Mouse (Mus musculus) forebrain, embryonic 14.5 days (tissue): ENCODE measurements around the gene Adcyap1r1. TPM values are rescaled to one million over a fixed set of nuclear protein-coding genes. Genes with fewer than 3 reads are reported as not detected.
A peak's percentile ranks its signal among the peaks of the same experiment; 100 is the strongest.

Source experiments
- ATAC-seq: fragments of 200-750 bp; cut with Nextera tagmentation; 2 replicates; pipeline ENCODE4 v1.8.0; 2017; ENCODE audit warnings: mild to moderate bottlenecking, moderate library complexity
- DNase-seq: peaks from one replicate; pipeline ENCODE4 v3.0.0-alpha.2; 2015; ENCODE audit warnings: low spot score
- H3K27ac ChIP-seq: fragments of 300-500 bp; sonication (generic); 2 replicates; pipeline ENCODE4 v1.5.1; 2014; ENCODE audit warnings: low read depth, mild to moderate bottlenecking, control low read depth, low read length, moderate library complexity
- H3K27me3 ChIP-seq: fragments of 300-500 bp; sonication (generic); replicated peaks from 2 replicates; pipeline ENCODE4 v1.6.1; 2014; ENCODE audit warnings: low read length, control low read depth, mixed read lengths; ENCODE audit not compliant: control insufficient read depth, insufficient read depth
- H3K36me3 ChIP-seq: fragments of 300-500 bp; sonication (generic); 2 replicates; pipeline ENCODE4 v1.6.1; 2014; ENCODE audit warnings: low read length, control low read depth; ENCODE audit not compliant: control insufficient read depth, insufficient read depth
- H3K4me1 ChIP-seq: fragments of 300-500 bp; sonication (generic); 2 replicates; pipeline ENCODE4 v1.6.1; 2014; ENCODE audit warnings: antibody characterized with exemption, low read length, control low read depth; ENCODE audit not compliant: control insufficient read depth, insufficient read depth
- H3K4me2 ChIP-seq: fragments of 300-500 bp; sonication (generic); 2 replicates; pipeline ENCODE4 v1.6.1; 2014; ENCODE audit warnings: mild to moderate bottlenecking, control low read depth, low read length
- H3K4me3 ChIP-seq: fragments of 300-500 bp; sonication (generic); 2 replicates; pipeline ENCODE4 v1.5.1; 2014; ENCODE audit warnings: low read depth, low read length, control low read depth
- H3K9ac ChIP-seq: fragments of 300-500 bp; sonication (generic); 2 replicates; pipeline ENCODE4 v1.6.1; 2014; ENCODE audit warnings: mild to moderate bottlenecking, low read length, control low read depth, moderate library complexity
- H3K9me3 ChIP-seq: fragments of 300-500 bp; sonication (generic); replicated peaks from 2 replicates; pipeline ENCODE4 v1.6.1; 2016; ENCODE audit warnings: low read length, control low read depth, mixed read lengths; ENCODE audit not compliant: control insufficient read depth
- WGBS: fragments of 180-500 bp; shearing (Covaris S2); extraction: QIAGEN DNeasy Blood & Tissue Kit; methylation state at CpG from one replicate; pipeline ENCODE4 v1.1.7; 2014; 5-methylcytosine and 5-hydroxymethylcytosine counted together
- polyA plus RNA-seq: library from polyadenylated mRNA; unstranded; fragments of >200 nt; fragmentation: Nextera tagmentation; extraction: Ambion mirVana; gene quantifications from 2 replicates; pipeline ENCODE4 v1.2.1, GENCODE M21; 2014

Gene Adcyap1r1
- 25.8 and 30.7 TPM in 2 replicates for polyA plus RNA-seq

DNA sequence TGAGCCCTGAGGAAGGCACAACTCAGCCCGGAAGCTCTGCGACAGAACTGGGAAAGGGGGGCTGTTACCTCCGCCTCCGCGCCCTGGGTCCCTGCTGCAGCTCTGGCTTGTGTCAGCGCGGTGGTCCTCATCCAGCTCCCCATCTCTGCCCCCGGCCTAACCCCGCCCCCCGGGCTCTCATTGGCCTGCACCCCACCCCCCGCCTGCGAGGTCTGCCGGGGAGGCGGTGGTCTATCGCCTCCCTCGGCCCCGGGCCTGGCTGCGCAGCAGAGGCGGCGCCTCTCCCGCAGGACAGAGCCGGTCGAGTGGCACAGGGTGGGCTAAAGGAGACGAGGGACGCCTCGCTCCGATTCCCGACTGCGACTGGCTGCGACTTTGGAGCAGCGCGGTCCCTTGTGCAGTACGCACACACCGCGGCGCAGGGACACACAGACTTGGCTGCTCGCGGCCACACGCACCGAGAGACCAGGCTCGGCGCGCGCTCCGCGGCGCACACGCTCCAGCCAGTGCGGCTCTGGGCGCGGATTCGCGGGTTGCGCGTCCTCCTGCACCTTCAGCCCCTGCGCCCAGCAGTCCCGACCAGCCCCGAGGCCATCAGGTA, at the start of gene Adcyap1r1:
Gene Adcyap1r1 (plus strand): TSS at position 208 of the 601 bp plus-strand sequence.
- DNase-seq (peak; percentile 86), ATAC-seq (peak; percentile 91)
- H3K9ac ChIP-seq, result peak within 1 kb of the TSS; percentile 90
- peak within 1 kb of the TSS; percentile 74 for H3K4me3 ChIP-seq
- H3K4me2 ChIP-seq, result peak within 1 kb of the TSS; percentile 96
- 1% methylated on average over 55 of the region's 58 CpGs for WGBS
- no peaks in the 10 kb centered on the region for H3K36me3 ChIP-seq
- no peaks in the 10 kb centered on the region for H3K9me3 ChIP-seq
- peaks cover 33% of the 10 kb centered on the region for H3K4me1 ChIP-seq
- H3K27me3 ChIP-seq, result no peaks in the 10 kb centered on the region
- H3K27ac ChIP-seq, result peak within 1 kb of the TSS; percentile 84

DNA sequence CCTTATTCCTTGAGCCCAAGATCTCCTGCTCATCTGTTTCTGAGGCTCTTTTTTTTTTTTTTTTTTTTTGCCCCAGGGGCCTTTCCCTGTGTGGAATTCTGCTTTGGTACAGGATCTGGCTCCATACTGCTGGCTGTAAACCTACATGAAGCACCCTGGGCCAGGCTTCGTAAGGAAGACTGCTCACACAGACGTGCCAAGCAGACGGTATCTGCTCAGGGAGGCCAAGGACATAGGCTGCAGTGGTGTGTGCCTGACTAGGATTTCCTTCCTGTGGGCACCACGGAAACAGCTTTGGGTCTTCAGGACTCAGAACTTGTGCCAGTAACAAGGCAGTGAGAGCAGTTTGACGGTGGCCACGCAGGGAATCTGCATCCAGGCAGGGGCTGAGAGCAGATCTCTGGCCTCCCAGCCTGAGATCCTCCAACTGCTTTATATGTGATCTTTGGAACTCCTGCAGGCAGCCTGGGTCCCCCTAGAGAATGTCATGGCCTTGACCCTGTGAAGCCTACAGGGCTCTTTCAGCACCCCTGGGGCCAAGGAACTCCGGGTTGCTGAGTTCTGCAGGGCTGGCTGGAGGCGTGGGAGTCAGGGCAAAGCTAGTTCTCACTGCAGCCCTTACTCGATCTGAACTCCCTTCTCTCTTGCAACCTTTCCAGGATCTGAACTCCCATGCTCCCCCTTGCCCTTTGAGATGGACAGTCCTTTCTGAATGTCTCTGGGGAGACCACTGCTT, 49.6 kb upstream of the Adcyap1r1 start:
- DNase-seq (no peak), ATAC-seq (no peak)
- Histone ChIP-seq H3K9me3 (no peaks in the 10 kb centered on the region), H3K27ac (no peak overlapping the region), H3K4me3 (no peak overlapping the region), H3K36me3 (no peaks in the 10 kb centered on the region), H3K9ac (no peak overlapping the region), H3K4me1 (peaks cover 34% of the 10 kb centered on the region), H3K4me2 (no peak overlapping the region), H3K27me3 (no peaks in the 10 kb centered on the region)
- 77% methylated on average over 9 of the region's 9 CpGs for WGBS

DNA sequence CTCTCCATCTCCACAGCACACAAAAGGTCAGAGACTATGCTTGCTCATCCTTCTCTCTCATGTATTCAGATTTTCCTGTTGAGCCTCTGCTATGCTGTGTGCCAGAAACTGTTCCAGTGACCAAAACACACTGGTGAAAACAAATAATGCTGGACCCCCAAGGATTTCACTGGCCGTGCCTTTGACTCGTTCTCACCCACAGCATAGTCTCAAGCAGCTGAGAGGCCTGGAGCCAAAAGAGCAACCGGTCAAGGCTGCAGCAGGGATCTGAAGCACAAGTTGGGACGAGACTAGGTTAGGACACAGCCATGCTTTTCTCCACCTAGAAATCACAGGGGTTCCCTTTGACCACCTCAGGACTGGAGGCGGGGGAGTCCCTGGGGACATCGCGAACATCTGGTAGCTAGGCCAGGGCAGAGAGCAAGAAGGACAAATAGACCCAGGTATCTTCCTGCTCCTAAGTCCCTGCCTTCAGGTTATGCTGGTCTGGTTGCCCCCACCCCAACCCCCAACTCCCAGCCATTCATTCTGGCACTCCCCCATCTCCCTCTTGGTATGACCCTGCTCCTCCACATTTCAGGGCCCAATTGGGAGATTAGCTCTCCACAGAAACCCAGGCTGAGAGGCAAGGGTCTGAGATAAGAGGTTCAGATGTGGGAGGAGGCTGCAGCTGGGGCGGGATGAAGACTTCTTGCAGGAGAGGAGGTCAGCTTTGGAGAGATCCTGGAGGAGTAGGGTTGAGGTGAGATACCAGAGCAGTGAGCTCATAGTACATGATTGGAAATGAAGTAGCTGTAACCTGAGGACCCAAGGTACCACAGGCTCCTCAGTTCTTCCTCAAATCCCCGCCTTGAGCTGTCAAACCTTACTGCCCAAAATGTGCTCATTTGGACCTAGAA, 48.1 kb upstream of the Adcyap1r1 start:
- DNase-seq (no peak), ATAC-seq (no peak)
- no peak overlapping the region for H3K9ac ChIP-seq
- no peak overlapping the region for H3K4me3 ChIP-seq
- no peak overlapping the region; the same call in 1 of the 2 replicates for H3K27ac ChIP-seq
- WGBS, result 81% methylated on average over 9 of the region's 9 CpGs
- no peaks in the 10 kb centered on the region for H3K27me3 ChIP-seq
- peaks cover 27% of the 10 kb centered on the region for H3K4me1 ChIP-seq
- H3K4me2 ChIP-seq, result no peak overlapping the region
- no peaks in the 10 kb centered on the region for H3K9me3 ChIP-seq
- no peaks in the 10 kb centered on the region for H3K36me3 ChIP-seq

- WGBS, result 85% methylated on average over 5 of the region's 5 CpGs
- Histone ChIP-seq H3K9ac (no peak overlapping the region), H3K4me1 (peaks cover 20% of the 10 kb centered on the region), H3K4me2 (no peak overlapping the region), H3K27me3 (no peaks in the 10 kb centered on the region), H3K4me3 (no peak overlapping the region), H3K36me3 (no peaks in the 10 kb centered on the region), H3K9me3 (no peaks in the 10 kb centered on the region), H3K27ac (no peak overlapping the region)
- DNase-seq, result no peak
- no peak for ATAC-seq
Measured at GRCm38 (mm10) chr6:55404421-55404990, 47.3 kb upstream of the Adcyap1r1 start.

DNA sequence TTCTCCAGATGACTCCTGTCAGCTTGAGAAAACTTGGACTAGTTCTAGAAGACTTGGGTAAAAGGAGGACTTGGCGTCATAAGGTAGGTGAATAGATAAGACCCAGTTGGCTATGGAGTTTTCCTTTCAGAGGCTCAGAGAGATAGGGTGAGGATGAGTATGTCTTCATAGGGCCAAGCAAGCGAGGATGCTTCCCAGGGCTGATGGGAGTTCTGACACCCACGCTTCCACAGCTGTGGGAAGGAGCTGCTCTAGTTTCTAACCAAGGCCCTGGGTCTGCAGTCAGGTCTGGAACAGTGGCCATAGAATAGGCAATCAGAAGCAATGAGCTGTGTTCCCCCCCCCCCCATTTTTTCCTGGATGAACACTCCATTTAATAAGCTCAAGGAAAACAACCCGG, 44.4 kb upstream of the Adcyap1r1 start:
- no peaks in the 10 kb centered on the region for H3K9me3 ChIP-seq
- no peaks in the 10 kb centered on the region for H3K27me3 ChIP-seq
- H3K4me2 ChIP-seq, result no peak overlapping the region
- ATAC-seq (no peak), DNase-seq (no peak)
- 84% methylated on average over 4 of the region's 4 CpGs for WGBS
- H3K36me3 ChIP-seq, result no peaks in the 10 kb centered on the region
- H3K9ac ChIP-seq, result no peak overlapping the region
- H3K4me3 ChIP-seq, result no peak overlapping the region
- peaks cover 9% of the 10 kb centered on the region for H3K4me1 ChIP-seq
- H3K27ac ChIP-seq, result no peak overlapping the region

DNA sequence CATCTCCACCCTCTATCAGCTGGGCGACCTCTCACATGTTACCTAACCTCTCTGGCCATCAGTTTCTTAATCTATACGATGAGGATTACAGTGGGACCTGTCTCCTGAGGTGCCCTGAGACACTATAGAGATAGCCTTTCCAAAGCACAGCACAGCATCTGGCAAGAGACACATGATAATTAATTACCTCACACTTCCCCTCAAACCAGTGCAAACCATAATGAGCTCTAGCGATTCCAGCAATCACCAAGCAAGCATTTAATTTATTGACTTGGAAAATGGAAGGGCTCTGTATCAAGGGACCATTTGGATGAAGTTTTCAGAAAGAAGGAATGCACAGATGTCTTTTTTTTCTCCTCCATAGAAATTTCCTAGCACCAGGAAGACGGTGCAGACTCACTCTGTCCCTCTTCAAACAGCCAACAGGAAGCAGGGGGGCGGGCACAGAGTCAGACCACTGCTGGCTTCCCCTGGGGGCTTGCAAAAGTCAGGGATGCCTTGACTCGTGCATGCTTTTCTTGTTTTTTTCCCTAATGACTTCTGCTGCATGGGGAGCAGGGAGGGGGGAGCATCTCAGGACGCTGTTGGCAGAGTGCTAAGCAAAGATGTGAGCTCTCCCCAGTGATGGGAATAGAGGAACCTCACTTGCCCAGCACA, 41.5 kb upstream of the Adcyap1r1 start:
- Histone ChIP-seq H3K4me1 (peaks cover 6% of the 10 kb centered on the region; the same call in 1 of the 2 replicates), H3K9ac (no peak overlapping the region), H3K4me3 (no peak overlapping the region), H3K27me3 (no peaks in the 10 kb centered on the region), H3K36me3 (no peaks in the 10 kb centered on the region), H3K9me3 (no peaks in the 10 kb centered on the region), H3K4me2 (no peak overlapping the region), H3K27ac (no peak overlapping the region; the same call in 1 of the 2 replicates)
- ATAC-seq (peak; percentile 34; the same call in 1 of the 2 replicates), DNase-seq (no peak)
- 47% methylated on average over 7 of the region's 7 CpGs for WGBS

DNA sequence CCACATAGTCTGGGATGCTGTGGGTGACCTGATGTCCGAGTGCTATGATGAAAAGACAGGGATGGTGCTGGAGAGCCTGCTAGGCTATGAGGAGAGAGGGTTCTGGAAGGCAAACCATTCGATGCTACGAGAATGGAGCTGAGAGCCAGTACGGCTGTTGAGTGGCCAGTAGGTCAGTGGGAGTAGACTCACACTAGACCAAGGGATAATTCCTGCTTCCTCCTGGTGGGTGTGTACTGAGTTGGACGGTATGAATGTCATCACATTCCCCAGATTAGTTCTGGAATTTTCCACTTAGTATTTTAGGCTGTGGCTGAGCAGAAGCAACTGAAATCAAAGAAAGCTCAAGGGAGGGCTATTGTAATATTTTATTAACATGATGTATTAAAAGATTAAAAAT, 40.8 kb upstream of the Adcyap1r1 start:
- 83% methylated on average over 5 of the region's 5 CpGs for WGBS
- Histone ChIP-seq H3K27me3 (no peaks in the 10 kb centered on the region), H3K4me1 (peaks cover 7% of the 10 kb centered on the region; the same call in 1 of the 2 replicates), H3K27ac (no peak overlapping the region), H3K9me3 (no peaks in the 10 kb centered on the region), H3K9ac (no peak overlapping the region), H3K4me3 (no peak overlapping the region), H3K36me3 (no peaks in the 10 kb centered on the region), H3K4me2 (no peak overlapping the region)
- no peak for ATAC-seq
- DNase-seq, result no peak

DNA sequence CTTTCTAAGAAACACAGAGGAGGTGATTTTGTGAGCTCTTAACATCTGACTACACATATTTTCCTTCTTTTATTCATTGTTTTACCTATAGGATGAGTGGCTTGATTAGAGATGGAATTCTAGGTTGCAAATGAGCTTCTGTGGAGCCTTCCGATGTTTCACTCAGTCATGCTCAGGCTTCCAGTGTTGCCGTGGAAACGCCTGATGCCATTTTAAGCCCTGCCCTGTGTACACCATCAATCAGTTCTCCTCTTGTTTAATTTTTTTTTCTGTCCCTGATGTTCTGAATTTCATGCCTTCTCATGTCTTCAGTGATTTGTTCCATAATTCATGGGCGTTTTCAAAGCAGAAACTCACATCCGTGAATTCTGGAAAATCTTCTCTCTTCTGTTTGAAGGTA, 35.6 kb upstream of the Adcyap1r1 start:
- Histone ChIP-seq H3K27me3 (no peaks in the 10 kb centered on the region), H3K9me3 (no peaks in the 10 kb centered on the region), H3K4me1 (peaks cover 12% of the 10 kb centered on the region), H3K4me2 (no peak overlapping the region), H3K9ac (no peak overlapping the region), H3K36me3 (no peaks in the 10 kb centered on the region), H3K4me3 (no peak overlapping the region), H3K27ac (no peak overlapping the region)
- no peak for DNase-seq
- ATAC-seq, result no peak
- WGBS, result 69% methylated on average over 5 of the region's 5 CpGs
